Mouse (Mus musculus) forebrain, embryonic 13.5 days (tissue): ENCODE data around the gene Gfpt1. TPM values are rescaled to one million over a fixed set of nuclear protein-coding genes. Genes with fewer than 3 reads are reported as not detected.
"Not testable (repeated sequence)": the region's sequence is repeated elsewhere in the genome, so short reads cannot be mapped to it uniquely, and the experiment has no call there.

Source experiments
- ATAC-seq: fragments of 200-750 bp; cut with Nextera tagmentation; 2 replicates; pipeline ENCODE4 v1.8.0; 2017
- H3K27ac ChIP-seq: fragments of 300-500 bp; sonication (generic); 2 replicates; pipeline ENCODE4 v1.5.1; 2015; ENCODE audit warnings: inconsistent platforms, mild to moderate bottlenecking, moderate library complexity
- H3K27me3 ChIP-seq: fragments of 300-500 bp; sonication (generic); 2 replicates; pipeline ENCODE4 v1.6.1; 2015; ENCODE audit warnings: mild to moderate bottlenecking, inconsistent platforms
- H3K36me3 ChIP-seq: fragments of 300-500 bp; sonication (generic); 2 replicates; pipeline ENCODE4 v1.6.1; 2015; ENCODE audit warnings: mild to moderate bottlenecking, inconsistent platforms; ENCODE audit not compliant: poor library complexity, severe bottlenecking
- H3K4me1 ChIP-seq: fragments of 300-500 bp; sonication (generic); 2 replicates; pipeline ENCODE4 v1.6.1; 2015; ENCODE audit warnings: inconsistent platforms
- H3K4me2 ChIP-seq: fragments of 300-500 bp; sonication (generic); 2 replicates; pipeline ENCODE4 v1.6.1; 2015; ENCODE audit warnings: inconsistent platforms, mild to moderate bottlenecking, moderate library complexity
- H3K4me3 ChIP-seq: fragments of 300-500 bp; sonication (generic); 2 replicates; pipeline ENCODE4 v1.5.1; 2015; ENCODE audit warnings: mild to moderate bottlenecking, inconsistent platforms
- H3K9ac ChIP-seq: fragments of 300-500 bp; sonication (generic); 2 replicates; pipeline ENCODE4 v1.6.1; 2015; ENCODE audit warnings: mild to moderate bottlenecking, inconsistent platforms
- H3K9me3 ChIP-seq: fragments of 300-500 bp; sonication (generic); replicated peaks from 2 replicates; pipeline ENCODE4 v1.6.1; 2016; ENCODE audit warnings: inconsistent platforms
- WGBS: fragments of 180-500 bp; shearing (Covaris S2); methylation state at CpG from one replicate; pipeline ENCODE4 v1.1.7; 2015; 5-methylcytosine and 5-hydroxymethylcytosine counted together
- polyA plus RNA-seq: library from polyadenylated mRNA; unstranded; fragments of >200 nt; fragmentation: Nextera tagmentation; extraction: Ambion mirVana; gene quantifications from 2 replicates; pipeline ENCODE4 v1.2.1, GENCODE M21; 2015

Gfpt1 gene
- polyA plus RNA-seq, 1 experiment from 2014 or later = 17.3 TPM

DNA sequence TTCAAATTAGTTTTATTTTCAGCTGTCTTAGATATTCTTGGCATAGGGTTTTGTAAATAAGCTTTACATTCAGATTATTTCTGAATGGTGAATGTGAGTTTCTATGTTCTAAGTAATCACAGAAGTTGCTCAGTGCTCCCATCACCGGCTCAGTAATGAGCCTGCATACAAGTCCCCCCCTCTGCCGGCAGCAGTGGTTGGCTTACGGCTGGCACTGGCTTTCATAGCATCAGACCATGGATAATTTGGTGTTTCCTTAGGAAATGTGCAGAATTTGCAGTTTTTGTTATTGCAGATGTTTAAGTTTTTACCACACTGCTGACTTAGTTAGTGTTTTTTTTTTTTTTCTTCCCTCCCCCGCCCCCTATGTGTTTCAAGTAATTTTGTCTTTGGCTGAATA lies 36.8 kb downstream of the Gfpt1 start:
- no peaks in the 10 kb centered on the region for H3K4me1 ChIP-seq
- no peak overlapping the region for H3K9ac ChIP-seq
- ATAC-seq = no peak
- no peak overlapping the region for H3K4me2 ChIP-seq
- 85% methylated on average over 4 of the region's 4 CpGs for WGBS
- H3K27me3 ChIP-seq = no peaks in the 10 kb centered on the region
- no peaks in the 10 kb centered on the region for H3K9me3 ChIP-seq
- no peak overlapping the region for H3K4me3 ChIP-seq
- no peak overlapping the region for H3K27ac ChIP-seq
- H3K36me3 ChIP-seq = peaks cover 66% of the 10 kb centered on the region

DNA sequence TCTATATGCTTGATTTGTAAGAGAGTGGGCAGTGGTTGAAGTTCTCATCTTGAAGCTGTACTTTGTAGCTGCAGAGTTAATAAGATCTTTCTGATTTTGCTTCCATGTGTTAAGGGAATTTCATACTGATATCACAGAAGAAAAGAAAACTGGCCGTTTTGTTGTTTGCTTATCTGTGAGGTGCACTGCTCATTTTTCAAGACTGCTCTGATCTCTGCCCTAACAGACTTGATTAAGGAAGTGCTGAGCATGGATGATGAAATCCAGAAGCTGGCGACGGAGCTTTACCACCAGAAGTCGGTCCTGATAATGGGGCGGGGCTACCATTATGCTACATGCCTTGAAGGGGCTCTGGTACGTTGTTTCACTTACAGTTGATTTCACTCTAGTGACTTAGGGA lies 42.4 kb downstream of the Gfpt1 start:
- 90% methylated on average over 6 of the region's 6 CpGs for WGBS
- peaks cover 89% of the 10 kb centered on the region for H3K36me3 ChIP-seq
- no peak for ATAC-seq

DNA sequence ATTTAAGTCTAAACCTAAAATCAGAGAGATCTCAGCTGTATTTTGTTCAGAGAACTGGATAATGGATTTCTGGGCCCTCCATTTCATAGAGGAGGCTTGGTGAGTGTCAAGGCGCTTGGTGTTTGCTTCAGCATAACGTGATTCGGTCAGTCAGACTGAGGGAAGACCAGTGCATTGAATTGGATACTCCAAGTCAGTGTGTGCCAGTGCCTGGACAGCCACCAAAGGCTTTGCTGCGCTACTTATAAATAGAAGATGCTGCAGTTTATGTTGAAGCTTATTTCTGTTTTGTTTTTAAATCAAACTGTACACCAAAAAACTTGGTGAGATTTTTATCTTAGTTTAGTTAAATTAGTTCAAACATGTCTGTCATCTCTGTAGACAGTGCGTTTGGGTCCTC lies 45.7 kb downstream of the Gfpt1 start:
- no peaks in the 10 kb centered on the region for H3K9me3 ChIP-seq
- WGBS = 93% methylated on average over 5 of the region's 5 CpGs
- H3K4me1 ChIP-seq = no peaks in the 10 kb centered on the region
- H3K4me2 ChIP-seq = no peak overlapping the region
- no peak overlapping the region for H3K9ac ChIP-seq
- no peak overlapping the region for H3K4me3 ChIP-seq
- H3K36me3 ChIP-seq = peaks cover 70% of the 10 kb centered on the region
- H3K27me3 ChIP-seq = no peaks in the 10 kb centered on the region
- H3K27ac ChIP-seq = no peak overlapping the region
- no peak for ATAC-seq

More for the DNA sequence above, 42.4 kb downstream of the Gfpt1 start:
- H3K4me3 ChIP-seq = no peak overlapping the region
- no peaks in the 10 kb centered on the region for H3K9me3 ChIP-seq
- no peak overlapping the region for H3K9ac ChIP-seq
- H3K4me2 ChIP-seq = no peak overlapping the region
- H3K27ac ChIP-seq = no peak overlapping the region
- no peaks in the 10 kb centered on the region for H3K27me3 ChIP-seq
- H3K4me1 ChIP-seq = no peaks in the 10 kb centered on the region

DNA sequence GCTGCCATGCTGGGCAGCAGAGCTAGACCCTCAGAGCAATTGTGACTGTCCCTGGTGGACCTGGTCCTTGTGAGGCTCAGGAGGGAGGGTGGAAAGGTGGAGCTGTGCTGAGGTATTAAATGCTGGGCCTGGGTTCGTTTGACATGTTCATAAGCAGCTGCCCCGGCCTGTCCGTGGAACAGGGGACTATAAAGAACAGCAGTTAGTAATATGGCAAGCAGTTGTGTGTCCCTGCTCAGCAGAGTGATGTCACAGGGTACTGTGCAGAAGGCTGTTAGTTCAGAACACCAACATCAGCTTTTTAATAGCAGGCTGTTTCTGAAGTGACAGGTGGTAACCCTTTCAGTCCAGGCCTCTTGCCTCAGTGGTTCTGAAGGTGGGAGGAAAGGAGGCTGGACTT lies 48.2 kb downstream of the Gfpt1 start:
- Histone ChIP-seq H3K36me3 (peaks cover 44% of the 10 kb centered on the region), H3K9ac (no peak overlapping the region), H3K4me3 (no peak overlapping the region), H3K27ac (no peak overlapping the region), H3K27me3 (no peaks in the 10 kb centered on the region), H3K4me2 (no peak overlapping the region), H3K4me1 (no peaks in the 10 kb centered on the region), H3K9me3 (no peaks in the 10 kb centered on the region)
- ATAC-seq = no peak
- WGBS = 90% methylated on average over 3 of the region's 3 CpGs

DNA sequence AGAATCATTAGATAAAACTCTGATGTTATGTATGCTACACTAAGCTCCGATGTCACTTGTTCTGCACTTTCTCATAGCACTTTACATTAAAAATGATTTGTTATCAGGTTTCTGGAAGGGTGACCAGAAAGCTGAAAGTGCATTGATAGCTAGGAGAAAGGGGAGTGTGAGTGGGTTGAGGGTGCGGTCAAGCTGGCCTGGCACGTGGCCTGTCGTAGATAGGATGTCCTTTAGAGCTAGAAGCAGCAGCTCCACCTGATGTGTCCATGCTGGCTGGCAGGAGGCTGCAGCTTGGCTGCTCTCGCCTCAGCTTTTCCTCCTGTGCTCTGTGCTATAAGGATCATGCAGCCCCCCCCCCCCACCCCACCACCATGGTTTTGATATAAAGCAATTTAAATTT lies 49.8 kb downstream of the Gfpt1 start:
- Histone ChIP-seq H3K36me3 (peaks cover 29% of the 10 kb centered on the region), H3K4me3 (no peak overlapping the region), H3K9me3 (no peaks in the 10 kb centered on the region), H3K27me3 (no peaks in the 10 kb centered on the region), H3K27ac (no peak overlapping the region), H3K9ac (no peak overlapping the region), H3K4me2 (no peak overlapping the region), H3K4me1 (no peaks in the 10 kb centered on the region)
- WGBS = 90% methylated on average over 5 of the region's 5 CpGs
- no peak for ATAC-seq

DNA sequence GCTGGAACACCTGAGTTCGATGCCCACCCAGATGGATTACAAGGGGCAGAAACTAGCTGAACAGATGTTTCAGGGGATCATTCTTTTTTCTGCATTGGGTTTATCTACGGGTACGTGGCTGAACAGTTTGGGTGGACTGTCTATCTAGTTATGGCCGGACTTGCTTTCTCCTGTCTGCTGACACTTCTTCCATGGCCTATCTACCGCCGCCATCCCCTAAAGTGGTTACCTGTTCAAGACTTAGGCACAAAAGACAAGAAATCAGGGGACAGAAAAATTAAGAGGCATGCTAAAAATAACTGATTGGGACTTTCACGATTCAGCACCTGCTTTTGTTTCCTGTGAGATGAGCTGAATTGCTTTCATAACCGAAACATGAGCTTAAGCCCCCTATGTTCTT lies 51.0 kb downstream of the Gfpt1 start:
- peaks cover 20% of the 10 kb centered on the region for H3K36me3 ChIP-seq
- ATAC-seq, H3K9me3 ChIP-seq: not testable (repeated sequence)

DNA sequence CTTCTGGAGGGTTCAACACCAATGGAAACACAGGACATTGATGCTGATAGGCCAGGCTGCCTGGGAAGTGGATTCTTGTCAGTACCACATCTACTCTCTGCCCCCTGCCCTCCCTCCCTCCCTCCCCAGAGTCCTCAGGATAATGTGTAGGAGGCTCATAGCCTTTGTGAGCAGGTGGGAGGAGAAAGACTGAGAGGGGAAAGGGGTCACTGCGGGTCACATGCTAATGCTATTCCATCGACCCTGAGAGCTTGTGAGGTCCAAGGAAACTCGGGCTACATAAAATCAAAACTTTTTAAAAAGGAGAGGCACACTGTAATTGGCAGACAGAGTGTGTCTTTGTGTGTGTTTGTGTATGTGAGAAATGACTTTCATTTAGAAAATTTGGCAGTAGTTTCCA lies 56.6 kb downstream of the Gfpt1 start:
- ATAC-seq = no peak

More for the DNA sequence above, 51.0 kb downstream of the Gfpt1 start:
- not testable (repeated sequence) for H3K27ac ChIP-seq, H3K9ac ChIP-seq, H3K4me2 ChIP-seq, H3K4me3 ChIP-seq, H3K4me1 ChIP-seq, H3K27me3 ChIP-seq
- WGBS = 91% methylated on average over 8 of the region's 8 CpGs

DNA sequence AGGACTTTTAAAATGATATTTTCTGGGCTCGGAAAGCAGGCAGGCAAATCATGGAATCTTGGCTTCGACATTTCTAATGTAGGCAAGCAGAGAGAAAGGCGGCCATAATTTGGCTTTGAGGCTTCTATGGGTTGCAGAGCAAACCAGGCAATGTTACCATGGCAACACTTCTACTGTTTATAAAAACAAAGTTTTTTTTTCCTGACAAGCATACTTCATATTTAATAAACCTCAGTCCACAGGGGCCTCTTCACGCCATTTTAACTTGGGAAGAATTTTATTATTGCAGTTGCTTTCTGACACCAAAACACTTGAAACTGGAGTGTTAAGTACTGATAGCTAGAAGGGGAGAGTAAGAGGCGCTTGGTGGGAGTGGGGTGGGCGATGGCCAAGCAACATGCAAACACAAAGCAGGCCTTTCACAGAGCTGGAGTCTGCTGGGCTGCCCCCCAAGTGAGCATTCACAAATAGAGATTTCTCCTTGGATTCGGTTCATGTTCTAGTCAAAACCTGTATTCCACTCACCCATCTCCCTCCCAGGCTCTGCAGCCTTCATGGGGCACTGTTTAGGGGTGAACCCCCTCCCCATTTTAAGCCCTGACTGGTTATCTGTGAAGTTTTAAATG lies 57.1 kb downstream of the Gfpt1 start:
- H3K9ac ChIP-seq = 0 out of 2 replicates have a peak overlapping the region, but pooled peaks have one; percentile 5
- no peaks in the 10 kb centered on the region for H3K9me3 ChIP-seq
- no peaks in the 10 kb centered on the region for H3K27me3 ChIP-seq
- no peak overlapping the region for H3K27ac ChIP-seq
- H3K36me3 ChIP-seq = no peaks in the 10 kb centered on the region
- H3K4me3 ChIP-seq = no peak overlapping the region
- no peak for ATAC-seq
- H3K4me1 ChIP-seq = peaks cover 11% of the 10 kb centered on the region
- no peak overlapping the region for H3K4me2 ChIP-seq
- 55% methylated on average over 7 of the region's 7 CpGs for WGBS

More for the DNA sequence above, 56.6 kb downstream of the Gfpt1 start:
- WGBS = 16% methylated on average over 3 of the region's 3 CpGs
- H3K4me2 ChIP-seq = no peak overlapping the region
- H3K9me3 ChIP-seq = no peaks in the 10 kb centered on the region
- no peak overlapping the region for H3K4me3 ChIP-seq
- peaks cover 11% of the 10 kb centered on the region for H3K4me1 ChIP-seq
- H3K27ac ChIP-seq = no peak overlapping the region
- H3K27me3 ChIP-seq = no peaks in the 10 kb centered on the region
- no peaks in the 10 kb centered on the region for H3K36me3 ChIP-seq
- H3K9ac ChIP-seq = no peak overlapping the region

DNA sequence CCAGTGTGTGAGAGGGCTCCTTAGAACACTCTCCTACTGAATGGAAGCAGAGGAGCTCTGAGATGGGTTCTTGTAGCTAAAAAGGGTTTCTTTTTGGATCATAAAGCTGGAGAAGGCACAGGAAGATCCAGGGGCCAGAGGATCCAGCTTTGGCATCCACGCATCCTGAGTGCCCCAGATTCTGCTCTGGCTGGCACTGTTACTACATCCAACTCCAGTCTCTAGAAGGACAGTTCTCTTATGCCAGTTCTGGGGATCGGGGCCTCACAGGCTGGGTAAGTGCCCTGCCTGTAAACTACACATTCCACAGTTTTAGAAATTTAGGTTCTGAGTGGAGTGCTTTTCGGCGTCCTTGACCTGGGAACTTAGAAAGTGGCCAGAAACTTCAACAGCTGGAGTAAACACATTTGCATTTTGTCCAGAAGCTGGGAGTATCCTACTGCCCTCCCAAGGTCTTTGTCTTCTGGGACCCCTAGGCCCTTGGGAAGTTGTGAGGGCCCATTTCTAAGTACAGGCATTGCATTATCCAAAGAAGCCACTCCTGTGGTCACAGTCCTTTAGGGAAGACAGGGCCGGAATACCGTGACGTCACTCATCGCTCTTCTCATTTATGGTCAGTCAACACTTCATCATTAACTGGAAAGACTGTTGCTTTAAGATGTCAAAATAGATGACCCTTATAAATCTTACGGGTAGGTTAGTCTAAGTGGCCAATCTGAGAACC lies 57.8 kb downstream of the Gfpt1 start:
- Histone ChIP-seq H3K9ac (0 out of 2 replicates have a peak overlapping the region, but pooled peaks have one; percentile 5), H3K4me3 (no peak overlapping the region), H3K4me2 (no peak overlapping the region), H3K36me3 (no peaks in the 10 kb centered on the region), H3K27ac (no peak overlapping the region), H3K4me1 (peaks cover 11% of the 10 kb centered on the region), H3K9me3 (no peaks in the 10 kb centered on the region), H3K27me3 (no peaks in the 10 kb centered on the region)
- no peak for ATAC-seq
- WGBS = 90% methylated on average over 9 of the region's 9 CpGs

DNA sequence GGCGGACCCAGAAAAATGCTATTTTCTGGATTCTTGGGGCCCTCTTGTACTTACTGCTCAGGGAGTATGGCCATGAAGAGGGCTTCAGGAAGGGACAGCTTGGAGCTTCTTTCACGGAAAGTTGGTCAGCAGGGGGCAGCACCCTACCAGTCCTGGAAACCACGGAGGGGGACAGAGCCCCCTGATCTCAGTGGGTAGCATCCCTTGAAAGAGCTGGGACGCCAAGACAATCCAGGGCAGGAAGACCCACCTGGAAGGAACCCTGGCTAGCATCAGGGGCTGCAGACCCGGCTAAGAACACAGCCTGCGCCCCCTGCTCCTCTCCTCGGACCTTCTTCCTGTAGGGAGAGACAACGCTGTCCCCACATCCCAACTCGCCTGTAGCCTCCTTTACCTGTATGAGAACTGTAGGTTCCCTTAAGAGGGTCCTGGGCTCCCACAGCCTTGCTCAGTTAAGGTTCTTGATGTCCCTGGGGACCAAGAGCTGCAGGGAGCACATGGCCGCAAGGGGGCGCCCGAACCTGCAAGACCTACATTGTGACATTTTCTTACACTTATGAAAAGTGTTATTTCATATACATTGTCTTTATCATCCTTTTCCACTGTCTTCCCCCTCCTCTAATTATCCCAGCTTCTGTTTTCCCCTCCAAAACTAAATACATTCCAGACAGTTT lies 58.8 kb downstream of the Gfpt1 start:
- peak; percentile 77 for ATAC-seq
- peak overlapping the region; percentile 59 for H3K4me2 ChIP-seq
- H3K27ac ChIP-seq = no peak overlapping the region
- no peaks in the 10 kb centered on the region for H3K9me3 ChIP-seq
- H3K4me3 ChIP-seq = peak overlapping the region; percentile 23
- WGBS = 14% methylated on average over 12 of the region's 12 CpGs
- peak overlapping the region; percentile 57 for H3K9ac ChIP-seq
- no peaks in the 10 kb centered on the region for H3K27me3 ChIP-seq
- H3K36me3 ChIP-seq = no peaks in the 10 kb centered on the region
- peaks cover 11% of the 10 kb centered on the region for H3K4me1 ChIP-seq

DNA sequence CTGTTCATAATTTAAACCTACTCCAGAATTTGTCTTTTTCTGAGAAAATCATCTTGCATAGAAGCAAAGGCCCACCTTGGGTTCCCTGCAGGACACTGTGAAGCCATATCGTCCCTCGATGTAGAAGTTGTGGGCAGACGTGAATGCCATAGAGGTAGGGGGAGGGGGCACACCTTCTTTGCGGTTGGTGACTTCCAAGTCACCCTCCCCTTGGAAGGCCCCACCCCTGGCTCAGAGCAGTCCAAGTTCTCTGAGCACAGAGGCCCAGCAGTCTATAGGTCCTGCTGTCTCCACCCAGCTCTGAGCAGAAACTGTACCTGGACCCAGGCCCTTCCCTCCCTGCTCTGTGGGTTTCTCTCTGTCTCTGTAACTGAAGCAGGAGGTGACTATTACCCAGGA lies 59.3 kb downstream of the Gfpt1 start:
- H3K36me3 ChIP-seq = no peaks in the 10 kb centered on the region
- no peaks in the 10 kb centered on the region for H3K9me3 ChIP-seq
- no peak overlapping the region for H3K4me3 ChIP-seq
- H3K9ac ChIP-seq = no peak overlapping the region
- H3K27ac ChIP-seq = no peak overlapping the region
- H3K4me1 ChIP-seq = peaks cover 11% of the 10 kb centered on the region
- ATAC-seq = peak; percentile 48; the same call in 1 of the 2 replicates
- H3K27me3 ChIP-seq = no peaks in the 10 kb centered on the region
- 37% methylated on average over 4 of the region's 4 CpGs for WGBS
- H3K4me2 ChIP-seq = no peak overlapping the region

DNA sequence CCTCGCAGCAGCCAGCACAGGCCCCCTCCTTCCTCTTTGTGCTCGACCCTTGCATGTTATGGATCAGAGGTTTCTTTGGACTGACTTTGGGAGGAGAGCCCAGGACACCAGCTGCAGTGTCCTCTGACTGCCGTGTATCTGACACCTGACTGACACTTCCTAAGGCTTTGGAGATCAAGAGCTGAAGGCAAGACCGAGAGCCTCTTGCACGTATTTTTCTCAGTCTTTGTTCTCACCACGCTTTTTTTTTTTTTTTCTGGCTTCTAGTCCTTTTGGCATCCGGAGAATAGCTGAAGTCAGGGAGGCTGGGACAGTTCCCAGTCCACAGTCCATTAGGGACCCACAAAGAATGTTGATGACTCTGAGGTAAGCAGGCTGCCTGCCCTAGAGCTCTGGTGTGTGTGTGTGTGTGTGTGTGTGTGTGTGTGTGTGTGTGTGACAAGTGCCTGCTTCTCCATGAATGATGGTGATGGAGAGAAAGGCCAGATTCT lies 59.8 kb downstream of the Gfpt1 start:
- Histone ChIP-seq H3K9ac (no peak overlapping the region), H3K4me2 (no peak overlapping the region), H3K36me3 (no peaks in the 10 kb centered on the region), H3K4me1 (peaks cover 11% of the 10 kb centered on the region), H3K27me3 (no peaks in the 10 kb centered on the region), H3K27ac (no peak overlapping the region), H3K9me3 (no peaks in the 10 kb centered on the region), H3K4me3 (no peak overlapping the region)
- no peak for ATAC-seq
- WGBS = 34% methylated on average over 7 of the region's 7 CpGs
